Mouse (Mus musculus) A20 (cell line): ENCODE measurements around the gene Rtl10.
"Not testable (repeated sequence)": the region's sequence is repeated elsewhere in the genome, so short reads cannot be mapped to it uniquely, and the experiment has no call there.

Experiments used
- DNase-seq: peaks from one replicate; pipeline ENCODE4 v3.0.0-alpha.2; 2011; ENCODE audit warnings: low read depth, low spot score

The Rtl10 gene

DNA sequence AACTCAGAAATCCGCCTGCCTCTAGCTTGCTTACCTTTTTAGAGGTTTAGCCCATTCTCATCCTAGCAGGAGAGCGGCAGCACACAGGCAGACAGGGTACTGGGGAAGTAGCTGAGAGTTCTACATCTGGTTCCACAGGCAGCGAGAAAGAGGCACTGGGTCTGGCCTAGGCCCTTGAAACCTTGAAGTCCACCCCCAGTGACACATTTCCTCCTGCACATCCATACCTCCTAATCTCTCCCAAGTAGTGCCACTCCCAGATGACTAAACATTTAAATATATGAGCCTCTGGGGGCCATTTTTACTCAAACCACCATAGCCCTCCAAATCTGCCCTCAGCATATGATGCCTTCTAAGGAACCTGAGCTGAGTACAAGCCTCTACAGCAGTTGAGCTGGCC is 16.3 kb upstream of the Rtl10 start:
- no peak for DNase-seq

DNA sequence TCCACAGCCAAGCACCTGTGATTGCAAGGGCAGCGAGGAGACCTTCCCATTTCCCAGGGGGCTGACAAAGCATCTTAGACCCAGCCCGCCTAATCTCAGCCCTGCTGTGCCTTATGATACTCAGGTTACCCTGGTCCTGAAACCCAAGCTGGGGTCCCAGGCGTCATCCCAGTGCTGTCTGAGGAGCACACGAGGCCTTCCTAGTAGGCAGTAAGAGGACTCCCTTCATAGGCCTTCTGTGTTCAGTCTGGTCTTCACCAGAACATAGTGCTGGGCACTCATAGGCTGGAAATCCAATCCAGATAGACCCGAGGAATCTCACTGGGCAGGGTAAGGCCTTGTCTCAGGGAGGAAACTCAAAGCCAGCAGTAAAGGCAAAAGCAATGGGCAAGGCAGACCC is 14.9 kb upstream of the Rtl10 start:
- no peak for DNase-seq

DNA sequence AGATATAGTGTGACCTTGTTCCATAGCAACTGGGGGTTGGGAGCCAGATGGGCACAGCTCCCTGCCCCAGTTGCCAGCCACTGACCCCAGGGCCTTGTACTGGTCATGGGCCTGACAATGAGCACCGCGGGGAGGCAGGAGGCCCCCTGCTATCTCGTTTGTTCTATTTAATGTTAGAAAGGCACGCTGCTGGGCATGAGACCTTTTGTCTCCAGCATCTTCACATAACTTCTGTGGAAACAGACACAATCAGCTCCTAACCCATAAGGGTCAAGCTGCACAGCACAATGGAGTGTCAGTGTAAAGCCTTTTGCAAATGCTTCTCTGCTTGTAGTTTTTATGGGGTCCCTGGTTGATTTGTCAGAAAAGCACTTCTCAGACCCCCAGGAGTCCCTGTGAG is 14.3 kb upstream of the Rtl10 start:
- no peak for DNase-seq

DNA sequence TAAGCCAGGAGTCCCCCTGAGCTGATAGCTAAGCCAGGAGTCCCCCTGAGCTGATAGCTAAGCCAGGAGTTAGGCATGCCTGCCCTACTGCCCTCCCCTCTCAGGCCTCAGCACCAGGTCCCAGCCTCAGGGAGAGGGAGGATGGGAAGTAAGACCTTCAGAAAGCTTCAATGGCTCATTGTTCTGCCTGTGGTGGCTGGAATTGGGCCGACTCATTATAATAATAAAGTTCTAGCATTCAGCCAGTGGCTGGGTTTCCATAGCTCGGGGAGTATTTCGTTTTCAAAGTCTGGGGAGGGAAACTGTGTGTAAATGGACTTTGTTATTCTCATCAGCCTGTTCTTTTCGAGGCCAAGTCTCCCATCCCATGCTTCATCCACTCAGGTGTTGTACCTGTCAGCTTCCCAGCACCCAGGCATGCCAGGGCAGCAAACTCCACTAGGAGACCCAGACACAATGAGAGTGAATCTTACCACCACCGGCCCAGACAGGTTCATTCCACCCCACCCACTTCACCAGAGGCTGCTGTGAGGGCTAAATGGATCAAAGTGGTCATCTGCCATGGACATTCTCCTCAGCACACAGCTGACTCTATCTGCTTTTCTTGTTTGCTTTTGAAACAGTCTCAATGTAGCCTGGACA is 13.8 kb upstream of the Rtl10 start:
- DNase-seq, result no peak

DNA sequence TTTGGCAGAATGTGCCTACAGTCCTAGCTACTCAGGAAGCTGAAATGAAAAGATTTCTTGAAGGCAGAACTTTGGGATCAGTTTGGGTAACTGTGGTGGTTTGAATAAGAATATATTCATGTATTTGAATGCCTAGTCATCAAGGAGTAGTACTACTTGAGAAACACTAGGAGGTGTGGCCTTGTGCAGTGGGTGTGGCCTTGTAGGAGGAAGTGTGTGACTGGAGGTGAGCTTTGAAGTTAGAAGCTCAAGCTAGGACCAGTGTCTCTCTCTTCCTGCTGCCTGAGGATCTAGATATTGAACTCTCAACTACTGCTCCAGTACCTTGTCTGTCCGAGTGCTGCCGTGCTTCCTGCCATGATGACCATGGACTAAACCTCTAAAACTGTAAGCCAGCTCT is 12.6 kb upstream of the Rtl10 start:
- DNase-seq, result no peak

DNA sequence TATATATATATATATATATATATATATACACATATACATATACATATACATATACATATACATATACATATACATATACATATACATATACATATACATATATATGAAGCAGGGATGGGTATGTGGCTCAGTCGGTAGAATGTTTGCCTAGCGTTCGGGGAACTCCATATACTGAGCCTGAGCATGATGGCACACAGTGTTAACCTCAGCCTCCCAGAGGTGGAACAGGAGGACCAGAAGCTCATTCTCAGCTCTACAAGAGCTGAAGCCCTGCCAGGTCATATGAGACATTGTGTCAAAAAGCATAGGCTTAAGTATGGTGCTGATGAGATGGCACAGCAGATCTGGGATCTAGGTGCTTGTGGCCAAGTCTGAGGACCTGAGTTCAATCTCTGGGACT is 8.4 kb upstream of the Rtl10 start:
- DNase-seq, result no peak

DNA sequence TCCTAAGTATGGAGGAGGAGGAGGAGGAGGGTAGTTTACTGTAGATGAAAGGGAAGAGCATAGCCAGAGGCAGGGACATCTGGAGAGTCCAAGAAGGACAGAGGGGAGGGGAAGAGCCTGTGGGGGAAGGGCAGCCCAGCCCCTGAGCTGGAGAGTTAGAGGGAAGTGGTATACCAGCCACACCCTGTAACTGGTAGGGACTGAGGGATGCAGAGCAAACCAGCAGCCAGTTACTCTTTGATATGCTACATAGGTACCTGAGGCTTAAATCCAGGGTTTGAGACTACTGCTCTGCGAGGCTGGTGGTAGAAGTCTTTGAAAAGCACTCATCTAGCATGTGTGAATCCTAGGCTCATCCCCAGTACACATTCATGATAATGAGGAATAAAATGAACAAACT is 7.8 kb upstream of the Rtl10 start:
- DNase-seq, result no peak

DNA sequence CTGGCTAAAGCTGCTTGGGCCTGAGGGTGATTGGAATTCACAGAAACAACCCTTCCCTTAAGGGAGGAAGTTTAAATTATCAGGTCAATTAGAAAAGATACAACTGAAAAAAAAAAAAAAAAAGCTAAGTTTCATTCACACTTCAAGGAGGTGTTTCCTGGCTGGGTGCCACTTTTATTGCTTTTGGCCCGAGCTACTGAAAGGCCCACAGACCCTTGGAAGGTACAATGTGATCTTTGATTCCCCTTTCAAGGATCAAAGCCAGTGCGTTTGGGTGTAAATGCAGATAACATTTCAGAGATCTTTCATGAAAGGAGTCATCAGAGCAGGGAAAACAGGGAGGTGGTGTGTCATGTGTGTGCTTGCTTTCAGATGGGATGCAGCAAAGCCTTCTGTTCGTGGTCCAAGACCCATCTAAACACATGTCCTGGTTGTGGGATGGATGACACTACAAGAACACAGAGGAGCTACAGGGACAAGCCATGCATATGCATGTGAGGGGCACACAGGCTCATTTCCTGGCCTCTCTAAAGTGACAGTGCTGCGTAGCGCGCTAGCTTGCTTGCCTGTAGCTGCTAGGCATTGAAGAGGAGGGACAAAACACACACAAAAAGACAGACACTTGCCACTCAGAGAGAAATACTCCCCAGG is 711 bp upstream of the Rtl10 start:
- no peak for DNase-seq

DNA sequence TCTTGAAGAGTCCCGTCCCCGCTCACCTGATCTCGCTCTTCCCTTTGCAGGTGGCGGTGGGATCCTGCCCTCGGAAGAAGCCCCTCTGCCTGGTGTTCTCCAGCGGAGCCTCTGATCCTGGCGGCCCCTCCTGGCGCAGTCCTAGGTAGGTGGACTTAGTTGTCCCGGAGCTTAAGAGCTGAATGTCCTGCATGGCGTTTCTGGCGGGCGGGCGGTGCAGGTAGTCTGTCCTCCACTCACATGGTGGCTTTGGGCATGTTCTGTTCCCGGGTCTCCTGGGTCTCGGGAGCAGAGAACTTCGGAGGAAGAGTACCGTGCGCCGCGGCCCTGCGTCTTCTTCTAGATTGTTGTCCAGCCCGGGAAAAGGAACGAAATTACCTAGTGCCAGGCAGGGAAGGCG is 295 bp downstream of the Rtl10 start:
- no peak for DNase-seq

DNA sequence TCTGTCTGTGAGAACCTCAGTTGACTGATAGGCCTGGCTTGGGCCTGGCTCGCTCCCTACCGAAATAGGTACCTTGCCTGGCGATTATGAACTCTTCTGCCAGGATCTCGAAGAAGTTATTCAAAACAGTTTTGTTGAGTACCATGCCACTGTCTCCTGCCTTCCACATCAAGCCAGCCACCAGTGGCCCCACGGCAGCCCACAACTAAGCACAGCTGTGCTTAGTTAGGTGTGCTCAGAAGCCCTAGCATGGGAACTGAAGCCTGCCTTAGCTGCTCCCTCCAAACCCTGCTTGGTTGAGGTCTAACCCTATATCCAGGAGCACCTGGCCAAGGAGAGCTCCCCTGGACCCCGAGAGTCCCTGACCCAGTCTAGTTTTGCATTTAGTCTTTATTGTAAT is 2.8 kb downstream of the Rtl10 start:
- DNase-seq, result no peak

DNA sequence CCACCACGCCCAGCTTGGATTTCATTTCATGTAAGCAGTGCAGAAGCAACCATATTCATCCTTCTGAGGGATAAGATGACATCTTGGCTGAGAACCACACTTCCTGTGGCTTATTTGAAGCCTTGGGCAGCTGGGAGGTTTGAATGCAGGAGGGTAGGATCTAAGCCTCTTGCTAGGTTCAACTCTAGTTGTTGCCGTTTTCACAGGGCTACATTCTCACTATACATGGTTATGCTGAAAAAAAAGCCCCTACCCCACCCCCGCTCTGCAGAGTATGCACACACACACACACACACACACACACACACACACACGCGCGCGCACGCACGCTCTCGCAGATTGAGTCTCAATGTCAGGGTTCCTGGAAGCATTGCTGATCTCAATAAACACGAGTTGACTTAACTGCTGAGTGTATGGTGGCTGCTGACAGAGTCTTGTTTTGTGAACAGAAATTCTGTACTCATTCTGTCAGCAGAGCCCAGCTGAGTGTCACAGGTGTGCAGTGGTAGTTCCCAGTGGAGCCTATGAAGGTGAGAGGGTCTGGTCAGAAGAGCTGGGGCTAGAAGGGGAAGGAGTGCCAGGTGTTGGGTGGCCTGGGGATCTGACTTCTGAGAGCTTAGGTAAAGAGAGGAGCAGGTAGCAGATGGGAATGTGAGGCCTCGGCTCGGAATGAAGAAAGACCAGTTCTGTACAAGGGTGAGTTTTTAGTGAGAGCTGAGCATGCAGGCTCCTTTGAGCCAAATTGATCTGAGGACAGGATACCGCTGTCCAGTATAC is 5.1 kb downstream of the Rtl10 start:
- DNase-seq, result no peak

DNA sequence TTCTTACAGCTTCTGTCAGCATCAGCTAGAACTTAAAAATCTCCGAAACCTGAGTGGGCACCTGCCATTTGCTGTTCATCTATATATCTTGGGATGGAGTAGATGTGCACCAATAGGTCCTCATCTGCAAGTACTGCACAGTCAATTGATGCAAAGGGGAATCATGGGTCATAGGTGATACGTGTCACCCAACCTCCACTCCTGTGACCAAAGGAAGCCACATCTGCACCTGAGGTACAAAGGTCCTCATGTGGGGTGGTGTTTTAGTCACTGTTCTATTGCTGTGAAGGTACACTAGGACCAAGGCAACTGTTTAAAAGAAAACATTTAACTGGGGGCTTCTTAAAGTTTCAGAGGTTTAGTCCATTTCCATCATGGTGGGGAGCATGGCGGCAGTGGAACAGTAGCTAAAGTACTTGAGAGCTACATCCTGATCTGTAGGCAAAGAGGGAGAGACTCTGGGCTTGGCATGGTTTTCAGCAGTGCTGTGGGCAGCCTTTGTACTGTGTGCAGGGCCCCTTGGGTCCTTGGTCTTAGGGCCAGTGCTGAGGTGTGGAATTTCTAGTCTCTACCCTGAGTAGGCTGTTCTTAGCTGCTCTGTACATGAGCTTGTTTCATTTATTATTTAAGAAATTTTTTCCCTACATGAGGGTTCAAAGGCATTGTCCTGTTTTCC is 8.0 kb downstream of the Rtl10 start:
- no peak for DNase-seq

DNA sequence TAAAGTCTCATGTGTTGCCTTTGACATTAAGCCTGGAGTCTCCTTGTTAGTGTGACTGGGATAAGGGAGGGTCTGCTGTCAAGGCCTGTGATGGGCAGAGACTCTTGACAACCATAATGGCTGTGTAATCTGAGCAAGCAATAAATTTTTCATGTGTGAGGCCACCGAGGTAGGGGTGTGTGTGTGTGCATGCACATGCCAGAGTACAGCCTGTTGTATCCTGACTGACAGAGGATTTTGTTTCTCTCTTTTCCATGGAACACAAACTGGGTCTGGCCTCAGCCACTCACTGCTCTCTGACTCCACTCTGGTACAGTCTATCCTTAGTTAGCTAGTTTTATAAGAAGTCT is 8.5 kb downstream of the Rtl10 start:
- DNase-seq, result no peak

DNA sequence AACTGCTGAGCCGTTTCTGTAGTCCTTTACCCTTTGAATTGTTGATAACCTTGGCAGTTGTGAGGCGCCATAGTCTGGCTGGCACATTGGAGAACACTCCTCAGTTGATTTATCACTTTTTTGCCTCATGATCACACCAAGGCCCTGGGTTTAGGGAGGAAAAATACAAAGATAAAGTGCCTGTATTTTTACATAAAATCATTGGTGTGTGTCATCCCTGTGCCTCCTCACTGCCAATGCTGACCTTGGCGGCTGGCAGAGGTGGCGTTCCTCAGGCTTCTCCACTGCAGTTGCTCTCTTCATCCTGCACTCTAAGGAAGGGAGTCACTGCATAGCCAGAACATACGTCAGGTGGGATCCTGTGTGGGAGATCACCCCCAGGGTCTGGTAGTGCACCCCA is 13.0 kb downstream of the Rtl10 start:
- DNase-seq, result no peak

DNA sequence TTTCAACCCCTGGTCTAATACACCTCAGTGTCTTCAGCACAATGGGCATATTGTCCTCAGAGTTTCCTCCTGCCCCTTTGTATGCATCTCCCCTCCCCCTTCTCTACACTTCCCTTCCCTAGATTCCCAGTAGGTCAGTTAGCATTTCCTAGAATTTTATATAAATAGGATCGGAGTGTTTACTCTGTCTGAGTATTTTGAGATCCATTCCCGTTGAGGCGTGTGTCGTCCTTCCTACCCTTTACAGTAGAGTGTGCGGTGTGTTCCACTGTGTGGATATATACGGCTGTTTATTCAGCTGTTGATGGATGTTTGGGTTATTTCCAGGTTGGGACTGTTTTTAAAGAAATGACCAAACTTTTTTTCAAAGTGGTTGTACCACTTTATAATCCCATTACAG is 14.8 kb downstream of the Rtl10 start:
- no peak for DNase-seq

DNA sequence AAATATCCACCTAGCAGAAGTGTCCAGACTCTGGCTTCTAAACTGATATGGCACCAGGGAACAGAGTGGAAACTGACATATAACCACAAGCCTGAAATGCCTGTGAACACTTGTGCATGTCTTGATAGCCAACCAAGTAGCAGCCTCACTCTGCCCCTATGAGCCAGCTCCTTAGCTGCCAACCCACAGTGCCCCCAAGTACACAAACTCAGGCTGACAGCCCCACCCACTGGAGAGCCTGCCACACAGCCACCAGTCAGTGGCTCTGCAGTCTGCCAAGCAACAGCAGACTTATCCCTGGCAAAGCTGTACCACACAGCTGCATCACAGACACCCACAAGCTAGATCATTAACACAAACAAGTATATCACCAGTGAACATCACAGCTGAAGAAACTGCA is 19.4 kb downstream of the Rtl10 start:
- peak; percentile 36 for DNase-seq

DNA sequence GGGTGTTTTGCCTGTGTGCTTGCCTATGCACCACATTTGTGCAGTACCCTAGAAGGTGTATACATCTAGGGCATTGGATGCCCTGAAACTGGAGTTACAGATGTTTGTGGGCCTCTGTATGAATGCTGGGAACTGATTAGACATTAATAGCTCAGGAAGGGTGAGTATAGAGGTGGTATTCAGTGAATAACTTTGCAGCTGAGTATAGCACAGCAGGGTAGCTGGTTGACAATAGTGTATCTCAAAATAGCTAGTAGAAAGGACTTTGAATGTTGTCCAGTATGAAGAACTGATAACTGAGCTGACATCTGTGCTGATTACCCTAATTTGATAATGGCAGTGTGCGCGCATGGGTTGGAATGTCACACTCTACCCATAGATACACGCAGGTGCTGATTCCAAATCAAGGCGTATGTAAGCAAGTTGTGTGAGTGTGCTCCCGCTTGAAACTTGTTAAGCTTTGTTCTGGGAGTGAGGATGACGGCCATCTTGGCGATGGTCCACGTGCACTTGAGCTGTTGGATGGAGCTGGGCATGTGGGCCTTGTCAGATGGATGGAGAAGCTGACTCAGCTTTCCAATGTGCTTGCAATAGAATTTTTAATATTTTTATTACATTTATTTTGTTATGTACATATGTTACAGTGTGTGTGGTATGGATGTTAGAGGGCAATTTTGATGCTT is 25.0 kb downstream of the Rtl10 start:
- no peak for DNase-seq

DNA sequence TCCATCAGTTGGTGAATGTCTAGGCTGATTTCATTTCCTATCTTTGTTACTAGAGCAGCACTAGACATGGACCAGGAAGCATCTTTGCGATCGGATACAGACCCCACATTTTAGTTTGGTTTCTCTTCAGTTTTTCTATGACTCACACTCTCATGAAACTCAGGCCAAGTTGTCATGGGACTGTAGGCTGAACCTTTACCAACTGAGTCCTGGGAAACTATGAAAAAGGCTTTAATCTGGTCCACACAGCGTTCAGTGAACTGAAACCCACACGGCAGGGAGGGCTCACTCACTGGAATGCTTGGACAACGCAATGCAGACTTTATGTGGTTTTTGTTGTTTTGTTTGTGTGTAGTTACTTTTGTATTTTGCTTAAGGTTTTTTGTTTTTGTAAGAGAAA is 30.0 kb downstream of the Rtl10 start:
- no peak for DNase-seq

DNA sequence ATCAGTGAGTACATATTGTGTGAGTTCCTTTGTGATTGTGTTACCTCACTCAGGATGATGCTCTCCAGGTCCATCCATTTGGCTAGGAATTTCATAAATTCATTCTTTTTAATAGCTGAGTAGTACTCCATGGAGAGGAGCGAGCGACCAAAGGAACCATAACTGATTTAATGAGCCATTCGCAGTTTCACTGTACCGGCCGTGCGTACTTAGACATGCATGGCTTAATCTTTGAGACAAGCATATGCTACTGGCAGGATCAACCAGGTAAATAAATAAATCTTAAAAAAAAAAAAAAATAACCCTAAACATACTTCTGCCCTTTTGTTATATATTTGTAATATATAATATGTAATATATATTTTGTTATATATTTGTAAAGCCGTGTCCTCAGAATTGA is 34.4 kb downstream of the Rtl10 start:
- not testable (repeated sequence) for DNase-seq

DNA sequence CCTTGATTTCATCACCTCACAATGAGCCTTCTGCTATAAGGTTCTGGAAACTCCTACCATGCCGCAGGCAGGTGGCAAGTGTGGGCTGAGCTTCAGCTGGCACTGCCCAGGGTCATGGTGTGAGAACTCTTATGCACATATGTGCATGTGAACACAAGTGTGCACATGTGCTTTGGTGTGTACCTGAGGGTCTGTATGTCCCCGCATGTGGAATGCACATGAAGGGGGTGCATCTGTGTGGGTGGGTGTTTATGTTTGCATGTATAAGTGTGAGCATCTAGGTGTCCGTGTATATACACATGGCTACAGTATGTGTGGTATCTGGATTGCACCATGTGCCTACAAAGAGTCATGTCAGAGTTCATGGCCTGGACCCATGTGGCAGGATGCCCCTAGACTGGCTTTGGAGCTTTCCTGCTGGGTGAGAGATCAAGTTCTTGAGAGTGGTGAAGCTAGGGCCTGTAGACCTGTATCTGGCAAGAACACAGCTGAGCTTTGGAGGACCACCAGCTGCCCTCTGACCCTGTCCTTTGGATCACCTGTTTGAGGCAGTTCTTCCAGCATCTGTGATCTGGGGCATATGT is 38.8 kb downstream of the Rtl10 start:
- no peak for DNase-seq

DNA sequence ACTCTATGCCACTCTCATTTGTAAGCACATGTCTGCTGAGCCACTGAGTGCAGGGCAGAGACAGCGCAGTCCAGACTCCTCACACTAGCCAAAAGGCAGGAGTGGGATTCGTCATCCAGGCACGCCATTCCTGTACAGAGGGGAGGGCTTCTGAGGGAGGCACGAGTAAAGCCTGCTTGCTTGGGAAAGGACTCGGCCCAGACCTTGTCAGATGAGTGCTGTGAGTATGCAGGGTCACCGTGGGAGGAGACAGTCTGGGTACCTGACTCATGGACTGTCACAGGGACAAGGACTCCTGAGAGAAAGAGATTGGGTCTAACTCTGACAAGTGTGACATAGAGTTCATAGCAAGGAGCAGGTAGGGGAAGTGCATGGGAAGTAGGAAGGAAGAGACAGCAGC is 40.6 kb downstream of the Rtl10 start:
- no peak for DNase-seq
